Mouse (Mus musculus) intestine, embryonic 14.5 days (tissue): ENCODE results near the gene Nupr1. TPM values are rescaled to one million over a fixed set of nuclear protein-coding genes. Genes with fewer than 3 reads are reported as not detected.

ENCODE experiments used
- ATAC-seq: fragments of 200-750 bp; cut with Nextera tagmentation; replicated peaks from 2 replicates; pipeline ENCODE4 v1.8.0; 2017; ENCODE audit warnings: low read depth, moderate number of reproducible peaks, moderate TSS enrichment, moderate library complexity; ENCODE audit not compliant: low FRiP score, low TSS enrichment
- DNase-seq: peaks from one replicate; pipeline ENCODE4 v3.0.0-alpha.2; 2018; ENCODE audit warnings: low spot score
- H3K27ac ChIP-seq: fragments of 300-500 bp; sonication (generic); 2 replicates; pipeline ENCODE4 v1.5.1; 2014; ENCODE audit warnings: low read depth, mild to moderate bottlenecking, control low read depth
- H3K27me3 ChIP-seq: fragments of 300-500 bp; sonication (generic); replicated peaks from 2 replicates; pipeline ENCODE4 v1.6.1; 2014; ENCODE audit warnings: low read length, control low read depth; ENCODE audit not compliant: control insufficient read depth, insufficient read depth
- H3K36me3 ChIP-seq: fragments of 300-500 bp; sonication (generic); 2 replicates; pipeline ENCODE4 v1.6.1; 2014; ENCODE audit warnings: low read length, control low read depth; ENCODE audit not compliant: control insufficient read depth, insufficient read depth
- H3K4me1 ChIP-seq: fragments of 300-500 bp; sonication (generic); replicated peaks from 2 replicates; pipeline ENCODE4 v1.6.1; 2014; ENCODE audit warnings: low read length, control low read depth, mixed read lengths; ENCODE audit not compliant: control insufficient read depth, insufficient read depth
- H3K4me2 ChIP-seq: fragments of 300-500 bp; sonication (generic); 2 replicates; pipeline ENCODE4 v1.6.1; 2014; ENCODE audit warnings: low read length
- H3K4me3 ChIP-seq: fragments of 300-500 bp; sonication (generic); 2 replicates; pipeline ENCODE4 v1.5.1; 2014; ENCODE audit warnings: low read depth, low read length, control low read depth, mixed read lengths
- H3K9ac ChIP-seq: fragments of 300-500 bp; sonication (generic); 2 replicates; pipeline ENCODE4 v1.6.1; 2014; ENCODE audit warnings: mild to moderate bottlenecking, low read length
- H3K9me3 ChIP-seq: fragments of 300-500 bp; sonication (generic); 2 replicates; pipeline ENCODE4 v1.6.1; 2016; ENCODE audit warnings: low read length, control low read depth; ENCODE audit not compliant: control insufficient read depth
- WGBS: fragments of 180-500 bp; shearing (Covaris S2); extraction: QIAGEN DNeasy Blood & Tissue Kit; methylation state at CpG from one replicate; pipeline ENCODE4 v1.1.7; 2014; 5-methylcytosine and 5-hydroxymethylcytosine counted together
- microRNA-seq: library from miRNA; unstranded; fragments of <30 nt; microRNA quantifications from one replicate; pipeline ENCODE4, GENCODE M21; 2016
- polyA plus RNA-seq: library from polyadenylated mRNA; unstranded; fragments of >200 nt; fragmentation: Nextera tagmentation; extraction: Ambion mirVana; gene quantifications from 2 replicates; pipeline ENCODE4 v1.2.1, GENCODE M21; 2014

Gene Nupr1
- polyA plus RNA-seq, 1 experiment from 2014 or later: 27.3 TPM

DNA sequence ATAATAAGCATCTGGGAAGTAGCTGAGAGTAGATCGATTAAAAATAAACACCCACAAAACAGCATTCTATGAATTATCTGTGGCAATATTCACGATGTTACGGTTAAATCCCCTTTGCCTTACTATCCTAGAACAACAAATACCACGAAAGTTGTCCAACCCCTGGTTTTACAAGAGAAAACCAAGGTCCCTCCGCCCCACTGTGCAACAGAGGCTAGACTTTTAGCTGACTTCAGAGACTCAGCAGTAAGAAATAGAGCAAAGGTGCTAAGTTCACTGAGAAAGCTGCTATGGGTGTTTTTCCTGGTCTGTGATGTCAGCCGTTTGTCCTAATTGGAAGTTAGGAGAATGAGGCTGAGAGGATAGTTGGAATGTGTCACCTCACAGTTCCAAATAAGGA is 46.9 kb downstream of the Nupr1 start:
- Histone ChIP-seq H3K36me3 (no peaks in the 10 kb centered on the region), H3K9me3 (no peaks in the 10 kb centered on the region), H3K9ac (peak overlapping the region; percentile 49), H3K27ac (peak overlapping the region; percentile 86; the same call in 1 of the 2 replicates), H3K4me2 (peak overlapping the region; percentile 63), H3K4me1 (peaks cover 3% of the 10 kb centered on the region; the same call in 1 of the 2 replicates), H3K4me3 (peak overlapping the region; percentile 61), H3K27me3 (no peaks in the 10 kb centered on the region)
- DNase-seq: no peak
- no peak for ATAC-seq
- 48% methylated on average over 6 of the region's 6 CpGs for WGBS

DNA sequence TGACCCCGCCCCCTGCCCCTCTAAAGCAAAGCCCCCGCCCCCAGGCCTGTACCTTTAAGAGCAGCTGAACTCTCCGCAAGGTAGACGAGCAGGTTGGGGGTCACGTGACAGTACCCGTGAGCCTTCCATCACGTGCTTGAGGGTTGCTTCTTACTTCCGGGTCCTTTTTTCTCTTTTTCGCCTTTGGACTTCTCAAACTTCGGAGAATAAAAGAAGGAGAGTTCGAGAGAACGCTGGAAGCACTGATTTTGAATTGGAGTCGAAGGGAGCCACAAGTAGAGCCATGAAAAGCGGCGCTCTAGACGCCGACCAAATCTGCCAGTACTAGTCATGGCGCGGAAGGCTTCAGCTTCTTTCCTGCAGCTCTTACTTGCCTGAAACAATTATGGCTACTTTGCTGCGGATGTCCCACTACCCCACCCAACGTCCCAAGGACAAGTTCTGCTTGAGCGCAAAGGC is 47.4 kb downstream of the Nupr1 start:
- Histone ChIP-seq H3K9ac (peak overlapping the region; percentile 49), H3K4me1 (peaks cover 3% of the 10 kb centered on the region; the same call in 1 of the 2 replicates), H3K9me3 (no peaks in the 10 kb centered on the region), H3K27ac (peak overlapping the region; percentile 86), H3K4me2 (peak overlapping the region; percentile 63), H3K27me3 (no peaks in the 10 kb centered on the region), H3K36me3 (no peaks in the 10 kb centered on the region), H3K4me3 (peak overlapping the region; percentile 61)
- 2% methylated on average over 22 of the region's 22 CpGs for WGBS
- ATAC-seq (peak; percentile 90), DNase-seq (peak; percentile 95)

DNA sequence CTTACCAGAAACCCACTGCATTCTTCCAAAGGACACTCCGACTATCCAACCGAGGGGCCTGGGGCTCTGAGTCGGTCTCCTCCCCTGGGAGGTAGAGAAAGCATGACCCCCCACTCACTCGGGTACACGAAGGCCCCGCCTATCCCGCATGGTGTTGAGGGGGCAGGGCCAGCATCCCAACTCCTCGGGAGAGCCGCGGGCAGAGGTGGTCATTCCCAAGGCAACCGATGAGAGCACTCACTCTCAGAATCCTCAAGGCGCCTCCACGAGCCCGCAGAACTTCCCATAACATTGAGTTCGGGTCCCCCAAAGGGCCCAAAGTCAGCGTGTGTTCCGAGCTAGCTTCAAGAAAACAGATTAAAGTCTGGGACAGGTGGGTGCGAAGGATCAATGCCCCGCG is 47.9 kb downstream of the Nupr1 start:
- Histone ChIP-seq H3K4me3 (peak overlapping the region; percentile 61), H3K9ac (peak overlapping the region; percentile 49), H3K9me3 (no peaks in the 10 kb centered on the region), H3K27me3 (no peaks in the 10 kb centered on the region), H3K4me2 (peak overlapping the region; percentile 63), H3K4me1 (peaks cover 3% of the 10 kb centered on the region; the same call in 1 of the 2 replicates), H3K36me3 (peaks cover under 1% of the 10 kb centered on the region; the same call in 1 of the 2 replicates), H3K27ac (no peak overlapping the region)
- DNase-seq: no peak
- ATAC-seq: peak; percentile 73
- WGBS: 1% methylated on average over 20 of the region's 20 CpGs

DNA sequence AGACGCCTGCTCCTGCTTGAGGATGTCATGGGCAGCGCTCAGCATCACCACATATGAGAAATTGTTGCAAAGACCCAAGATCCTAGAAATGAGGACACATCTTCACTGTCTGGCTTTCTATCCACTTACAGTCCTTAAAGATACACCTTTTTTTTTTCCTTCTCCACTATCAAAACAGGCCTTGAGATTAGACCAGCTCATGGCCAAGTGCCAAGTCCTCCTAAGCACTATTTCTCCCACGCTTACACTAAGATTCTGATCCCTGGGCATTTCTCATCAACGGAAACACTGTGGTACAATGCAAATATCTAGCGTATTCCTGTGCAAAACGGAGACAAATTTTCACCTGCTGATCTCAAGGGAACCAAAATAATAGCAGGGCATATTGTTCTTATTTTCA is 49.0 kb downstream of the Nupr1 start:
- no peaks in the 10 kb centered on the region for H3K9me3 ChIP-seq
- no peak overlapping the region for H3K9ac ChIP-seq
- peaks cover 8% of the 10 kb centered on the region; the same call in 1 of the 2 replicates for H3K36me3 ChIP-seq
- no peak overlapping the region for H3K4me3 ChIP-seq
- H3K27ac ChIP-seq: no peak overlapping the region
- no peak for ATAC-seq
- no peak for DNase-seq
- WGBS: 85% methylated on average over 6 of the region's 6 CpGs
- no peak overlapping the region for H3K4me2 ChIP-seq
- peaks cover 3% of the 10 kb centered on the region; the same call in 1 of the 2 replicates for H3K4me1 ChIP-seq
- H3K27me3 ChIP-seq: no peaks in the 10 kb centered on the region

DNA sequence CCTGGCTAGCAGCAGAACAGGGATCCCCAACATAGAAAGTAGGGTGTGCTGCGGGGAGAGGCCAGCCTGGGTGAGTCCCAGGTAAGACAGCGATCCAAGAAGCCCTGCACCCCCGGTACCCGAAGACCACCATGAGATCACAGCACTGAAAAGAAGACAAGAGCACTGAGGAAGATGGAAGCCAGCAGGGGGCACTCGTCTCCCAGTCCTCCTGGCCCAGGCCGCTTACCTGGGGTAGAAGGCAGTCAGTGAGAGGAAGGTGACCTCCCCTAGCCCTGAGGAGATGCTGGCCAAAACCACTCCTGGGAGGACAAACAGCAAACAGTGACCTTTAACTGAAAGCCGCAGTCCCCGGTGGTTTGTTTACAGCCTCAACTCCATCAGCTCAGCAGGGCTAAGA is 51.5 kb downstream of the Nupr1 start:
- Histone ChIP-seq H3K4me2 (no peak overlapping the region), H3K27me3 (no peaks in the 10 kb centered on the region), H3K4me3 (no peak overlapping the region), H3K9me3 (no peaks in the 10 kb centered on the region), H3K9ac (no peak overlapping the region), H3K36me3 (peaks cover 20% of the 10 kb centered on the region), H3K27ac (no peak overlapping the region), H3K4me1 (peaks cover 3% of the 10 kb centered on the region; the same call in 1 of the 2 replicates)
- DNase-seq: peak; percentile 74
- WGBS: 62% methylated on average over 8 of the region's 8 CpGs
- ATAC-seq: no peak

DNA sequence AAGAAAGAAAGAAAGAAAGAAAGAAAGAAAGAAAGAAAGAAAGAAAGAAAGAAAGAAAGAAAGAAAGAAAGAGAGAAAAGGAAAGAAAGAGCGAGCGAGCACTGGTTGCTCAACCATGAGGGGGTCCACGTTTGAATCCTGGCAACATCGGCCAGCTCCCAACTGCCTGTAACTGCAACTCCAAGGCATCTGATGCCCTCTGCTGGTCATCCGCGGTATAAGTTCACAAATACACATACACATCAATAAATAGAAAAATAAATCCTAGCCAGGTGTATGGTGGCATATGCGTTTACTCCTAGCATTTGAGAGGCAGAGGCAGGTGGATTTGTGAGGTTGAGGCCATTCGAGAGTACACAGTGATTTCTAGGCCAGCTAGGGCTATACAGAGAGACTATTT is 53.7 kb downstream of the Nupr1 start:
- no peak overlapping the region for H3K4me2 ChIP-seq
- no peak overlapping the region for H3K27ac ChIP-seq
- H3K36me3 ChIP-seq: peaks cover 35% of the 10 kb centered on the region
- DNase-seq: peak; percentile 72
- H3K27me3 ChIP-seq: no peaks in the 10 kb centered on the region
- ATAC-seq: no peak
- no peak overlapping the region for H3K9ac ChIP-seq
- H3K4me3 ChIP-seq: no peak overlapping the region
- 61% methylated on average over 8 of the region's 8 CpGs for WGBS
- H3K9me3 ChIP-seq: no peaks in the 10 kb centered on the region
- no peaks in the 10 kb centered on the region for H3K4me1 ChIP-seq

Small RNA genes within 50 kb of the gene (microRNA-seq; reads per million reads assigned to microRNA genes)
- gene Mir7059: 1.4 reads per million, percentile 16 among the genes with 10 or more reads in this experiment

Other genes with a start within 250 kb of the Nupr1 start
- 2.3 and 2.6 TPM in 2 replicates for gene Nfatc2ip, start 234.1 kb downstream of the Nupr1 start, polyA plus RNA-seq
- gene Cd19, start 216.0 kb downstream of the Nupr1 start, polyA plus RNA-seq: not detected in 2 replicates
- 24.6 and 27.6 TPM in 2 replicates for gene Rabep2, start 202.1 kb downstream of the Nupr1 start, polyA plus RNA-seq
- 0.16 TPM in 1 of 2 replicates, not detected in the other for gene Atp2a1, start 167.8 kb downstream of the Nupr1 start, polyA plus RNA-seq
- 40.9 and 41.4 TPM in 2 replicates for gene Sh2b1, start 155.4 kb downstream of the Nupr1 start, polyA plus RNA-seq
- gene Tufm, start 143.5 kb downstream of the Nupr1 start, polyA plus RNA-seq: 188 and 192 TPM in 2 replicates
- 44.4 and 50.7 TPM in 2 replicates for gene Atxn2l, start 127.4 kb downstream of the Nupr1 start, polyA plus RNA-seq
- 184 and 188 TPM in 2 replicates for gene Eif3c, start 64.5 kb downstream of the Nupr1 start, polyA plus RNA-seq
- gene Apobr, start 45.9 kb downstream of the Nupr1 start, polyA plus RNA-seq: 0.60 and 1.1 TPM in 2 replicates
- gene Cln3, start 45.0 kb downstream of the Nupr1 start, polyA plus RNA-seq: 24.3 and 30.3 TPM in 2 replicates
- gene Il27, start 35.9 kb downstream of the Nupr1 start, polyA plus RNA-seq: not detected in 2 replicates
- 53.4 and 64.5 TPM in 2 replicates for gene Sgf29, start 18.4 kb upstream of the Nupr1 start, polyA plus RNA-seq
- gene Sult1a1, start 45.6 kb upstream of the Nupr1 start, polyA plus RNA-seq: 3.5 and 3.8 TPM in 2 replicates
- gene Bola2, start 64.5 kb upstream of the Nupr1 start, polyA plus RNA-seq: 140 and 159 TPM in 2 replicates
- 7.1 and 8.4 TPM in 2 replicates for gene Slx1b, start 64.9 kb upstream of the Nupr1 start, polyA plus RNA-seq
- gene Coro1a, start 76.9 kb upstream of the Nupr1 start, polyA plus RNA-seq: 35.1 and 35.9 TPM in 2 replicates
- gene Mapk3, start 128.7 kb upstream of the Nupr1 start, polyA plus RNA-seq: 101 and 104 TPM in 2 replicates
- gene Gdpd3, start 135.5 kb upstream of the Nupr1 start, polyA plus RNA-seq: 3.6 and 3.9 TPM in 2 replicates
- gene Ypel3, start 146.1 kb upstream of the Nupr1 start, polyA plus RNA-seq: 105 and 106 TPM in 2 replicates
- gene Tbx6, start 150.6 kb upstream of the Nupr1 start, polyA plus RNA-seq: 0.36 and 0.47 TPM in 2 replicates
- 277 and 280 TPM in 2 replicates for gene Ppp4c, start 161.6 kb upstream of the Nupr1 start, polyA plus RNA-seq
- gene Fam57b, start 166.8 kb upstream of the Nupr1 start, polyA plus RNA-seq: 1.5 and 1.8 TPM in 2 replicates
- not detected in 2 replicates for gene 4930451I11Rik, start 200.8 kb upstream of the Nupr1 start, polyA plus RNA-seq
- 0.86 and 1.2 TPM in 2 replicates for gene Doc2a, start 216.6 kb upstream of the Nupr1 start, polyA plus RNA-seq
- 19.0 and 19.5 TPM in 2 replicates for gene Hirip3, start 231.1 kb upstream of the Nupr1 start, polyA plus RNA-seq
- 82.6 and 84.6 TPM in 2 replicates for gene Ino80e, start 231.5 kb upstream of the Nupr1 start, polyA plus RNA-seq